Mouse (Mus musculus): ENCODE measurements around the gene Teddm3.

DNA sequence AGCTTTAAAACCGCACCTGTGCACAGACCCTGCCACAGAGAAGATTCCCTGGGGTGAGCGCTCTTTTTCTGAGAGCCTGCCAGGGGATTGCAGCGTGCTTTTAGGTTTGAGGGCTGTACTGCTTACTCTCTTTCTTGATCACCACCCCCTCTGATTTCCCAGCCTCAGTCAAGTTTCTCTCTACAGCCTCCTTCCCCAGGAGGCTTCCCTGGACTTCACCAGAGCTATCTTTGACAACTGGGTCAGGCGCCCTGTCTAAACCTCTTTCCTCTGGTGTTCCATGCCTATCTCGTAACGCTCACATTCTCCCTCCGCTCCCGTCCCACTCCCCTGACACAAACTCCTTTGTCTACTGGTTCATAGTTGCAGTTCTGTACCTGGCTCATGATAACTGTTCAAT lies 45.6 kb upstream of the Teddm3 start:
- TF ChIP-seq CTCF (IDR thresholded peaks at IDR 0.05; ENCODE audit: borderline replicate concordance, control insufficient read depth, extremely low read depth, insufficient read depth, low read length, poor library complexity) (no peak), POLR2A (IDR thresholded peaks at IDR 0.05; ENCODE audit: control insufficient read depth, extremely low read depth, insufficient read depth, low read length, poor library complexity) (no peak)
